Mouse (Mus musculus): ENCODE data around the gene Birc5. TPM values are rescaled to one million over a fixed set of nuclear protein-coding genes. Genes with fewer than 3 reads are reported as not detected.

The Birc5 gene
- total and polyA plus RNA-seq, 2 experiments from 2014 or later = 6.0 to 13.2 TPM

- Histone ChIP-seq H3K4me2 (ENCODE audit: low read depth, low read length, poor library complexity, severe bottlenecking) (no peak overlapping the region), H3K9ac (replicated peaks; ENCODE audit: low read length, poor library complexity, severe bottlenecking) (no peak overlapping the region), H3K9me3 (ENCODE audit: low read length) (no peaks in the 10 kb centered on the region), H3K36me3 (ENCODE audit: insufficient read depth, low read length) (no peaks in the 10 kb centered on the region), H3K4me1 (ENCODE audit: insufficient read depth, low read length) (peaks cover 19% of the 10 kb centered on the region), H3K27ac (ENCODE audit: low read depth, low read length) (no peak overlapping the region), H3K27me3 (ENCODE audit: insufficient read depth, low read length) (no peaks in the 10 kb centered on the region; the same call in 1 of the 2 replicates), H3K4me3 (ENCODE audit: low read depth, low read length) (no peak overlapping the region)
- 65% methylated on average over 5 of the region's 5 CpGs for WGBS
- TF ChIP-seq CTCF (IDR thresholded peaks at IDR 0.05) = no peak
- DNase-seq (ENCODE audit: low spot score) = no peak
- no peak for ATAC-seq (ENCODE audit: low FRiP score)
These were observed 36.9 kb downstream of the Birc5 start for GRCm38 (mm10) chr11:117886000-117886399.

DNA sequence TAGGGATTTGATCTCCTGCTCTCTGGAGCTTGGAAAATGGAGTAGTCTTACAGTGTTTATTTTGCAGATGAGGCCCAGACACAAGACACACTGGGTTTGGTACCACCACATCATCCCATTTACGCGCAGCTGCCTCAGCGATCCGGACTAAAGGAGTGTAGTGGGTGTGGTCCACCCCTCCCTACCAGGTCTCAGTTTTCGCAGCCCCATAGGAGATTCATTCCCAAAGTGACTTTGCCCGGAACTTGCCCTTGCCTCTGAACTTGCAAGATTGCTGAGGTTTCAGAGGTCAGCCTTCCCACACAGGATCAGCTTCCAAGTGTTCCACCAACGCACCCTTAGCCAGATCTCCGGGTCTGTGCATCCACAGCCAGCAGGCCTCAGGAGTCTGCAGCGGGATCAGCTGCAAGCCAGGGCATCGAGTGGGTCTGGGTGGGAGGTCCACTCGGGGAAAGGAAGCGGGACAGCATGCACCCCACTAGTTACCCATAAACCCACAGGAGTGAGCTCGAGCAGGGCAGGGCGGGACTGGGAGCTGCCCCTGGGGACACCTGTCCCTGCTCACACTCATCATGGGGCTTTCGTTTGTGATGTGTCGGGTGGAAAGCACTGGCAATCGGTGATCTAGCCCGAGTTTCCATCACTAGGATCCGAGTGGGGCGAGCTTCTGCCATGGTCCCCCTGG, 39.3 kb downstream of the Birc5 start:
- no peak for TF ChIP-seq CTCF (IDR thresholded peaks at IDR 0.05)
- Histone ChIP-seq H3K27me3 (ENCODE audit: insufficient read depth, low read length) (no peaks in the 10 kb centered on the region; the same call in 1 of the 2 replicates), H3K4me1 (ENCODE audit: insufficient read depth, low read length) (peaks cover 19% of the 10 kb centered on the region), H3K4me3 (ENCODE audit: low read depth, low read length) (peak overlapping the region; percentile 12; the same call in 1 of the 2 replicates), H3K36me3 (ENCODE audit: insufficient read depth, low read length) (no peaks in the 10 kb centered on the region), H3K4me2 (ENCODE audit: low read depth, low read length, poor library complexity, severe bottlenecking) (peak overlapping the region; percentile 37), H3K27ac (ENCODE audit: low read depth, low read length) (no peak overlapping the region), H3K9ac (replicated peaks; ENCODE audit: low read length, poor library complexity, severe bottlenecking) (no peak overlapping the region), H3K9me3 (ENCODE audit: low read length) (no peaks in the 10 kb centered on the region)
- no peak for DNase-seq (ENCODE audit: low spot score)
- 33% methylated on average over 20 of the region's 20 CpGs for WGBS
- no peak for ATAC-seq (ENCODE audit: low FRiP score)

GRCm38 (mm10) chr11:117888853-117889822, 40.1 kb downstream of the Birc5 start:
- no peak for TF ChIP-seq CTCF (IDR thresholded peaks at IDR 0.05)
- H3K9ac ChIP-seq (replicated peaks; ENCODE audit: low read length, poor library complexity, severe bottlenecking) = 0 out of 2 replicates have a peak overlapping the region, but pooled peaks have one; percentile 24
- no peaks in the 10 kb centered on the region for H3K36me3 ChIP-seq (ENCODE audit: insufficient read depth, low read length)
- no peak for DNase-seq (ENCODE audit: low spot score)
- H3K9me3 ChIP-seq (ENCODE audit: low read length) = no peaks in the 10 kb centered on the region
- H3K4me2 ChIP-seq (ENCODE audit: low read depth, low read length, poor library complexity, severe bottlenecking) = peak overlapping the region; percentile 37
- H3K4me1 ChIP-seq (ENCODE audit: insufficient read depth, low read length) = peaks cover 19% of the 10 kb centered on the region
- no peak overlapping the region for H3K27ac ChIP-seq (ENCODE audit: low read depth, low read length)
- ATAC-seq (ENCODE audit: low FRiP score) = no peak
- peak overlapping the region; percentile 12; the same call in 1 of the 2 replicates for H3K4me3 ChIP-seq (ENCODE audit: low read depth, low read length)
- no peaks in the 10 kb centered on the region; the same call in 1 of the 2 replicates for H3K27me3 ChIP-seq (ENCODE audit: insufficient read depth, low read length)
- WGBS = 6% methylated on average over 33 of the region's 33 CpGs

DNA sequence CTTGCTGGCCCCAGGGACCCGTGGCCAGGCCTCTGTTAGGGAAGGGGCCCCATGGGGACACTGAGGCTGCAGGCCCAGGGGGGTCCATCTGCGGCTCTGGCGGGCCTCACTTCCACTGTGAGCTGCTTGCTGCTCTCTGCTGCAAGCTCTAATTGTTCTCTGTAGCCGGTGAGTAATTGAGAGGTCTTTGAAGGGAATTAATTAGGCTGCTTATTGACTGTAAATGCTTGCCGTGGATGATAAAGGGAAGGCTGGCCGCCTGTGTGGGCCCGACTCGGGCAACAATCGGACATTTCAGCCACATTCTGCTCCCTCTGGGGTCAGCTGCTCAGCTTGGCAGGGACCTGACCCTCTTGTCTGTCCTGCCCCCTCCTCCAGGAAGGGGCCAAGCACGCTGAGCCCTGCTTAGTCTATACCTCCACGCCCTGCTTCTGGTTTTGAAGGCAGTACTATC, 40.9 kb downstream of the Birc5 start:
- no peaks in the 10 kb centered on the region for H3K9me3 ChIP-seq (ENCODE audit: low read length)
- H3K27me3 ChIP-seq (ENCODE audit: insufficient read depth, low read length) = no peaks in the 10 kb centered on the region; the same call in 1 of the 2 replicates
- ATAC-seq (ENCODE audit: low FRiP score) (no peak), DNase-seq (ENCODE audit: low spot score) (no peak)
- WGBS = 10% methylated on average over 11 of the region's 11 CpGs
- TF ChIP-seq CTCF (IDR thresholded peaks at IDR 0.05) = no peak
- H3K4me3 ChIP-seq (ENCODE audit: low read depth, low read length) = no peak overlapping the region
- H3K4me2 ChIP-seq (ENCODE audit: low read depth, low read length, poor library complexity, severe bottlenecking) = 0 out of 2 replicates have a peak overlapping the region, but pooled peaks have one; percentile 37
- H3K27ac ChIP-seq (ENCODE audit: low read depth, low read length) = no peak overlapping the region
- peaks cover 19% of the 10 kb centered on the region for H3K4me1 ChIP-seq (ENCODE audit: insufficient read depth, low read length)
- H3K36me3 ChIP-seq (ENCODE audit: insufficient read depth, low read length) = no peaks in the 10 kb centered on the region
- H3K9ac ChIP-seq (replicated peaks; ENCODE audit: low read length, poor library complexity, severe bottlenecking) = no peak overlapping the region

DNA sequence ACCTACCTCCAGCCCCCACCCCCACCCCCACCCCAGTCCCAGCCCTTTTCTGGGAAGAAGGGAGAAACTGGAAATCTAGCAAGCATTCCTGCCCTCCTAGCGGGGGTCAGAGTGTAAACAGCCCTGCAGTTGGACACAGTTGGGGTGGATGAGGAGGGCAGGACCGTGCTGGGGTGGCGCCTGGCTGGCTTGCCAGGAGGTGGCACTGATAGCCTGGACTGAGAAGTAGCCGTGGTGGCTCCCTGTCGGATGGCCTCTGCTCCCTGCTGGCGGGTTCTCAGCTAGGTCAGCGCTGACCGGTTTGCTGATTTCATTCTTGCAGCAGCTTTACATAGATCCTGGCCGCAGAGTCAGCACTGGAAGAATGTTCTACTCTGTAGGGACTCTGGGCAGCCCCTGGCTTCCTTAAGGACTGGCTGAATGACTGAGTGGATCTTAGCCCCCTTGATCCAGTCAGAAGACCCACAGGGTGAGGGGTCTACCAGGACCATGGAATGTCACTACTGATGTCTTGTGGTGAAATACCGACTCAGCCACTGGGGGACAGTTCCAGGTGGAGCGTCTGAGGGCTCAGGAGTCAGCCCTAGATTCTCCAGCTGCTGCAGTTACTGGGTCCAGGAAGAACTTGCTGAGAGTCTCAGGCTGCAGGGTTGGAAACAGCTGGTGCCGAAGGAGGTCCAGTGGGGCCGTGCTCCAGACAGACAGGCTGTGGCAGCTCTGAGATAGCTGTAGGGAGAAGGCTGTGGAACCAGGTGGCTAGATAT, 41.6 kb downstream of the Birc5 start:
- no peak overlapping the region for H3K4me2 ChIP-seq (ENCODE audit: low read depth, low read length, poor library complexity, severe bottlenecking)
- H3K9me3 ChIP-seq (ENCODE audit: low read length) = no peaks in the 10 kb centered on the region
- peak; percentile 49 for TF ChIP-seq CTCF (IDR thresholded peaks at IDR 0.05)
- no peak overlapping the region for H3K4me3 ChIP-seq (ENCODE audit: low read depth, low read length)
- no peaks in the 10 kb centered on the region for H3K36me3 ChIP-seq (ENCODE audit: insufficient read depth, low read length)
- H3K9ac ChIP-seq (replicated peaks; ENCODE audit: low read length, poor library complexity, severe bottlenecking) = no peak overlapping the region
- no peak overlapping the region for H3K27ac ChIP-seq (ENCODE audit: low read depth, low read length)
- H3K4me1 ChIP-seq (ENCODE audit: insufficient read depth, low read length) = peaks cover 19% of the 10 kb centered on the region
- WGBS = 33% methylated on average over 13 of the region's 13 CpGs
- peak; percentile 44; the same call in 1 of the 2 replicates for ATAC-seq (ENCODE audit: low FRiP score)
- DNase-seq (ENCODE audit: low spot score) = no peak
- H3K27me3 ChIP-seq (ENCODE audit: insufficient read depth, low read length) = no peaks in the 10 kb centered on the region; the same call in 1 of the 2 replicates
